Mouse (Mus musculus) heart, embryonic 16.5 days (tissue): ENCODE measurements around the gene Kctd10. TPM values are rescaled to one million over a fixed set of nuclear protein-coding genes. Genes with fewer than 3 reads are reported as not detected.
A peak's percentile ranks its signal among the peaks of the same experiment; 100 is the strongest.

Source experiments
- ATAC-seq: fragments of 200-750 bp; cut with Nextera tagmentation; replicated peaks from 2 replicates; pipeline ENCODE4 v1.8.0; 2017; ENCODE audit warnings: moderate number of reproducible peaks; ENCODE audit not compliant: insufficient read depth, low FRiP score; ENCODE audit errors: extremely low read depth
- H3K27ac ChIP-seq: fragments of 300-500 bp; sonication (generic); 2 replicates; pipeline ENCODE4 v1.5.1; 2014; ENCODE audit warnings: mild to moderate bottlenecking, low read length, control low read depth, moderate library complexity
- H3K27me3 ChIP-seq: fragments of 300-500 bp; sonication (generic); 2 replicates; pipeline ENCODE4 v1.6.1; 2014; ENCODE audit warnings: low read length, mixed read lengths; ENCODE audit not compliant: control insufficient read depth, insufficient read depth
- H3K36me3 ChIP-seq: fragments of 300-500 bp; sonication (generic); 2 replicates; pipeline ENCODE4 v1.6.1; 2014; ENCODE audit not compliant: control insufficient read depth, insufficient read depth
- H3K4me1 ChIP-seq: fragments of 300-500 bp; sonication (generic); 2 replicates; pipeline ENCODE4 v1.6.1; 2014; ENCODE audit warnings: low read length, mixed read lengths; ENCODE audit not compliant: control insufficient read depth, insufficient read depth
- H3K4me2 ChIP-seq: fragments of 300-500 bp; sonication (generic); 2 replicates; pipeline ENCODE4 v1.6.1; 2014; ENCODE audit warnings: low read depth, mild to moderate bottlenecking, control low read depth, low read length
- H3K4me3 ChIP-seq: fragments of 300-500 bp; sonication (generic); 2 replicates; pipeline ENCODE4 v1.5.1; 2014; ENCODE audit warnings: mild to moderate bottlenecking, control low read depth, low read length
- H3K9ac ChIP-seq: fragments of 300-500 bp; sonication (generic); 2 replicates; pipeline ENCODE4 v1.6.1; 2014; ENCODE audit warnings: low read length, control low read depth
- H3K9me3 ChIP-seq: fragments of 300-500 bp; sonication (generic); replicated peaks from 2 replicates; pipeline ENCODE4 v1.6.1; 2016; ENCODE audit warnings: low read length; ENCODE audit not compliant: control insufficient read depth
- WGBS: fragments of 180-500 bp; shearing (Covaris S2); extraction: QIAGEN DNeasy Blood & Tissue Kit; methylation state at CpG from one replicate; pipeline ENCODE4 v1.1.7; 2014; 5-methylcytosine and 5-hydroxymethylcytosine counted together
- polyA plus RNA-seq: library from polyadenylated mRNA; unstranded; fragments of >200 nt; fragmentation: Nextera tagmentation; extraction: Ambion mirVana; gene quantifications from 2 replicates; pipeline ENCODE4 v1.2.1, GENCODE M21; 2015

Gene Kctd10
- polyA plus RNA-seq, 1 experiment from 2014 or later = 112 TPM

DNA sequence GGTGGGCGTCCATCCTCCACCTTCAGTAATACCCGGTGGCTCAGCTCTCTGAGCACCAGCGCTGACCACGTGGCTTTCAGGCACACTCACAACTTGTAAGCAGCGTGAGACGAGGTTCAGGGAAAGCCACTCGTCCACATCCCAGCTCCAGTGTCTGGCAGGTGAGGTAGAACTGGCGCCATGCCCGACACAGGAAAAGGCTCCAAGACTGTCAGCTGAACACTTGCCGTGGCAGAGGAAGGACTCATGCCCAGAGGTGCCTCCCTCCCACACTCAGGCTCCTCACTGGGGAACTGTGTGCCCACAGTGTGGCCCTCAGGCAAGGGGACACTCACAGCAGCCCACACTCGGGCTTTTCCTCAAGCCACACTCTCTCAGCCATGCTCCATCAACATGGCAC, 7.1 kb downstream of the Kctd10 start:
- Histone ChIP-seq H3K4me1 (peaks cover 77% of the 10 kb centered on the region), H3K4me2 (no peak overlapping the region), H3K9me3 (no peaks in the 10 kb centered on the region), H3K27ac (no peak overlapping the region), H3K9ac (no peak overlapping the region), H3K27me3 (no peaks in the 10 kb centered on the region), H3K4me3 (no peak overlapping the region), H3K36me3 (peaks cover 16% of the 10 kb centered on the region)
- no peak for ATAC-seq
- 47% methylated on average over 11 of the region's 11 CpGs for WGBS

- Histone ChIP-seq H3K36me3 (peaks cover 22% of the 10 kb centered on the region), H3K4me2 (no peak overlapping the region), H3K4me3 (no peak overlapping the region), H3K4me1 (peaks cover 72% of the 10 kb centered on the region), H3K27ac (peak overlapping the region; percentile 85), H3K9me3 (no peaks in the 10 kb centered on the region), H3K27me3 (no peaks in the 10 kb centered on the region), H3K9ac (peak overlapping the region; percentile 11; the same call in 1 of the 2 replicates)
- no peak for ATAC-seq
- 41% methylated on average over 11 of the region's 11 CpGs for WGBS
Measured at GRCm38 (mm10) chr5:114372565-114372964, 7.7 kb downstream of the Kctd10 start.

GRCm38 (mm10) chr5:114371731-114372473, 8.4 kb downstream of the Kctd10 start:
- peak overlapping the region; percentile 10; the same call in 1 of the 2 replicates for H3K4me2 ChIP-seq
- no peak for ATAC-seq
- peaks cover 65% of the 10 kb centered on the region for H3K4me1 ChIP-seq

DNA sequence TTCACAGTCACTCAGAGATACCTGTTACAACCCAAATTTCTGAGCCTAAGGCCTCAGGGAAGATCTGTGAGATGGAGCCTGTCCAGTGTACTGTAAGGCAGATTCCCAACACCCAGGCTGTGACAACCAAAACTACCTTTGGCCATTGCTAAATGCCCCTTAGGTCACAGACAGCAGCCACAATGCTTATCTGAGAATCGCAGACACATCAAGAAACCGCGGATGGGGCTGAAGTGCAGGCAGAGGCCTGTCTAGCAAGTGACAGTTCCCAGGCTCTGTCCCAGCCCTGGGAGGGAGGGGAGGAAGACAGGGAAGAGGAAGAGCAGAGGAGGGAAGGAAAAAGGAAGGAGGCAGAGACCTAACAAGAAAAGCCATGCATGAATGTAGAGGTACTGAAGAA, 9.0 kb downstream of the Kctd10 start:
- Histone ChIP-seq H3K4me2 (peak overlapping the region; percentile 10; the same call in 1 of the 2 replicates), H3K9ac (peak overlapping the region; percentile 31; the same call in 1 of the 2 replicates), H3K4me1 (peaks cover 62% of the 10 kb centered on the region), H3K36me3 (peaks cover 33% of the 10 kb centered on the region), H3K27me3 (no peaks in the 10 kb centered on the region), H3K4me3 (no peak overlapping the region), H3K9me3 (no peaks in the 10 kb centered on the region), H3K27ac (peak overlapping the region; percentile 85)
- WGBS = 13% methylated on average over 3 of the region's 3 CpGs
- ATAC-seq = no peak

More at GRCm38 (mm10) chr5:114371731-114372473, 8.4 kb downstream of the Kctd10 start:
- Histone ChIP-seq H3K36me3 (peaks cover 28% of the 10 kb centered on the region), H3K4me3 (no peak overlapping the region), H3K9ac (peak overlapping the region; percentile 31; the same call in 1 of the 2 replicates), H3K9me3 (no peaks in the 10 kb centered on the region), H3K27me3 (no peaks in the 10 kb centered on the region), H3K27ac (peak overlapping the region; percentile 85)
- WGBS = 49% methylated on average over 25 of the region's 25 CpGs

DNA sequence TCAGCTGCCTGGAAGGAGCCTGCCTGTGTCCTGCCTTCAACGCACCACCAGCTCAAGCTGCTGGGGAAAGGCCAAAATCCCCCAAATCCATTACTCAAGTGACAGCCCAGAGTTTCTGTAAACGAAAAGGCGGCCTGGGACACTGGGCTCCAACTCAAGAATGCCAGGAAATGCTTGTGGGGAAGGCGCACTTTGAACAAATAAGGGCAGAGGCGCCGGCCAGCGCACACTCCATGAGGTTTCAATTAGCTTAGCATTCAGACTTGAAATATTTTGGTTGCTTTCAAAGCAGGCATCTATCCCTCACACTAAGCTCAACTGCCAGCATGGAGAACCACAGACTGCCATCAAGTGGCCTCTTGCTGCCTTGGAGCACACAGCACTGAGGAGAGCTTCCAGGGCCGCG, 9.9 kb downstream of the Kctd10 start:
- Histone ChIP-seq H3K27me3 (no peaks in the 10 kb centered on the region), H3K9ac (peak overlapping the region; percentile 31; the same call in 1 of the 2 replicates), H3K4me1 (peaks cover 52% of the 10 kb centered on the region), H3K27ac (peak overlapping the region; percentile 85), H3K9me3 (no peaks in the 10 kb centered on the region), H3K4me2 (0 out of 2 replicates have a peak overlapping the region, but pooled peaks have one; percentile 11), H3K36me3 (peaks cover 41% of the 10 kb centered on the region), H3K4me3 (no peak overlapping the region)
- ATAC-seq = peak; percentile 49
- WGBS = 54% methylated on average over 9 of the region's 9 CpGs

DNA sequence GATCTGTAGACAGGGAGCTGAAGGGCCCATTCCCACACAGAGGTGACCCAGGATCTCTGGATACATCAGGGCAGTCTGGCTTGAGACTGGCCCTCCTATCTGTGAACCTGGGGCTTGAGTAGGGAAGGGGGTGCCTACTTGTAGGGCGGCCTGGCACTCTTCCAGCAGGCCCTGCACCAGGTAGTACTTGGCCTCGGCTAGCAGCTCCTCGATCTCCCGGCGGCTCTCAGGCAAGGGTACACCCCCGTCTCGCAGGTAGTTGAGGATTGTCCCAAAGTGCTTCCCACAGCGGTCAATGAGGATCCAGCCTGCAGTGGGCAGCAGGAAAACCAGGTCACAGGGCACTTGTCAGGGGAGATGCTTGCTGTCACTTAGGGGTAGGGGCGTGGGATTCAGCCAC, 10.4 kb downstream of the Kctd10 start:
- peak overlapping the region; percentile 3; the same call in 1 of the 2 replicates for H3K9ac ChIP-seq
- ATAC-seq = no peak
- 0 out of 2 replicates have a peak overlapping the region, but pooled peaks have one; percentile 11 for H3K4me2 ChIP-seq
- 65% methylated on average over 9 of the region's 9 CpGs for WGBS
- no peaks in the 10 kb centered on the region for H3K9me3 ChIP-seq
- H3K4me1 ChIP-seq = peaks cover 52% of the 10 kb centered on the region
- H3K27ac ChIP-seq = peak overlapping the region; percentile 80
- H3K27me3 ChIP-seq = no peaks in the 10 kb centered on the region
- H3K4me3 ChIP-seq = no peak overlapping the region
- peaks cover 45% of the 10 kb centered on the region for H3K36me3 ChIP-seq

- H3K27ac ChIP-seq = no peak overlapping the region; the same call in 1 of the 2 replicates
- H3K36me3 ChIP-seq = peaks cover 50% of the 10 kb centered on the region
- no peaks in the 10 kb centered on the region for H3K9me3 ChIP-seq
- WGBS = 74% methylated on average over 16 of the region's 16 CpGs
- H3K27me3 ChIP-seq = no peaks in the 10 kb centered on the region
- no peak overlapping the region for H3K9ac ChIP-seq
- H3K4me1 ChIP-seq = peaks cover 53% of the 10 kb centered on the region
- no peak for ATAC-seq
- H3K4me3 ChIP-seq = no peak overlapping the region
- H3K4me2 ChIP-seq = no peak overlapping the region
Measured at GRCm38 (mm10) chr5:114368803-114369496, 11.4 kb downstream of the Kctd10 start.

DNA sequence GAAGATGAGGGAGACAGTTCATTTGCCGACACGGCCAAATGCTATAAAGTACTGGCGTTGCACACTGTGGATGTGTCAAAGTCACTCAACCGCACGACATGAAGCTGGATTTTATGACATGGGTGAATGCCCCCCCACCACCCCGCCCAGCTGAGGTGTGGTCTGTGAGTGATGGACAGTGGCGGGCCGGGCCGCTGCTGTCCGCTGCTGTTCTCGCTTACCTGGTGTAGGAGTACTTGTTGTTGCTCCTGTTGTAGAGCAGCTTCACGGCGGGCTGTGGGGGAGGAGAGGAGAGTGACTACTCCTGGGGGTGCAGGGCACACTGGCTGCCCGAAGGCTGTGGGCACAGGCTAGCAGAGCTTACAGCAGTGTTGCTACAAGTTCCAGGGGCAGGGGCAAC, 12.2 kb downstream of the Kctd10 start:
- 90% methylated on average over 14 of the region's 14 CpGs for WGBS
- Histone ChIP-seq H3K4me2 (no peak overlapping the region), H3K9ac (no peak overlapping the region), H3K4me1 (peaks cover 45% of the 10 kb centered on the region), H3K36me3 (peaks cover 54% of the 10 kb centered on the region), H3K9me3 (no peaks in the 10 kb centered on the region), H3K27ac (no peak overlapping the region), H3K27me3 (no peaks in the 10 kb centered on the region), H3K4me3 (no peak overlapping the region)
- no peak for ATAC-seq
